Mouse (Mus musculus) heart, postnatal 25 days (tissue): ENCODE results near the gene Gm5891. TPM values are rescaled to one million over a fixed set of nuclear protein-coding genes. Genes with fewer than 3 reads are reported as not detected.
"Not testable (repeated sequence)": the region's sequence is repeated elsewhere in the genome, so short reads cannot be mapped to it uniquely, and the experiment has no call there.

Source experiments
- DNase-seq: peaks from one replicate; pipeline ENCODE4 v3.0.0; 2022; ENCODE audit warnings: low spot score
- intact Hi-C: fragments of 180-260 bp; cut with DNase I; formaldehyde crosslinking; loops from one replicate; pipeline ENCODE4 v1.15.1; 2025
- total RNA-seq, 2 experiments: library from RNA; stranded (reverse); gene quantifications; 2 replicates each; pipeline ENCODE4 v1.2.3; 2021

Gm5891 gene
- total RNA-seq: not detected

DNA sequence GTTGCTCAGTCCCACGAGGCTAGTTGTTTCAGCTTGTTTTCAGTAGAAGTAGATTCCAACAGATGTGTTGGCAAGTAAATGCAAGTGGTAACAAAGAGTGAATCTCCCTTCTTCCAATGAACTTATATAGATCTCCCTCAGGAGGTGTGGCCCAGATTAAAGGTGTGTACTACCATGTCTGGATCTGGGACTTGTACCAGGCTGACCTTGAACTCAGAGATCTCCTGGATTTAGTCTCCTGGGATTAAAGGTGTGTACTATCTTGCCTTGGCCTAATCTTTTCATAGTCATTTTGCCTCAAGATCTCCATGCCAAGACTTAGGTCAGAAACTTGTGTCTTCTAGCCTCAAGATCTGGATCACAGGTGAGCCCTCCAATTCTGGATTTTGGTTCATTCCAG lies at the start of gene Gm5891:
Gene Gm5891 (minus strand): TSS at position 101 of the 400 bp plus-strand sequence.
- intact Hi-C loops, DNase-seq: not testable (repeated sequence)

Other genes starting within 250 kb of the Gm5891 start
- not detected for gene Gm4175, start 159.8 kb downstream of the Gm5891 start, total RNA-seq
- not detected for gene Gm4177, start 124.6 kb downstream of the Gm5891 start, total RNA-seq
- gene Vmn1r135, start 88.9 kb downstream of the Gm5891 start, total RNA-seq: not detected
- gene Gm5725, start 77.0 kb downstream of the Gm5891 start, total RNA-seq: not detected
- not detected for gene Vmn1r137, start 73.3 kb upstream of the Gm5891 start, total RNA-seq
- not detected for gene Vmn1r138, start 107.6 kb upstream of the Gm5891 start, total RNA-seq
- gene Gm6176, start 135.0 kb upstream of the Gm5891 start, total RNA-seq: not detected
- gene Vmn1r139, start 147.8 kb upstream of the Gm5891 start, total RNA-seq: not detected
- gene Gm16451, start 197.0 kb upstream of the Gm5891 start, total RNA-seq: not detected
- gene Gm10666, start 213.4 kb upstream of the Gm5891 start, total RNA-seq: not detected
- not detected for gene Vmn1r142, start 242.7 kb upstream of the Gm5891 start, total RNA-seq